Mouse (Mus musculus) forebrain, postnatal 0 days (tissue): ENCODE results near the gene Pdk2. TPM values are rescaled to one million over a fixed set of nuclear protein-coding genes. Genes with fewer than 3 reads are reported as not detected.

Source experiments
- ATAC-seq: fragments of 200-750 bp; cut with Nextera tagmentation; 2 replicates; pipeline ENCODE4 v1.8.0; 2017; ENCODE audit warnings: mild to moderate bottlenecking, moderate library complexity
- DNase-seq: peaks from one replicate; pipeline ENCODE4 v3.0.0-alpha.2; 2015
- H3K27ac ChIP-seq: fragments of 300-500 bp; sonication (generic); 2 replicates; pipeline ENCODE4 v1.5.1; 2014; ENCODE audit warnings: low read depth, mild to moderate bottlenecking, antibody characterized with exemption, low read length, moderate library complexity, mixed read lengths
- H3K27me3 ChIP-seq: fragments of 300-500 bp; sonication (generic); 2 replicates; pipeline ENCODE4 v1.6.1; 2014; ENCODE audit warnings: mild to moderate bottlenecking, low read length, mixed read lengths; ENCODE audit not compliant: insufficient read depth
- H3K36me3 ChIP-seq: fragments of 300-500 bp; sonication (generic); 2 replicates; pipeline ENCODE4 v1.6.1; 2014; ENCODE audit warnings: mild to moderate bottlenecking, moderate library complexity; ENCODE audit not compliant: insufficient read depth
- H3K4me1 ChIP-seq: fragments of 300-500 bp; sonication (generic); 2 replicates; pipeline ENCODE4 v1.6.1; 2014; ENCODE audit warnings: antibody characterized with exemption; ENCODE audit not compliant: insufficient read depth
- H3K4me2 ChIP-seq: fragments of 300-500 bp; sonication (generic); 2 replicates; pipeline ENCODE4 v1.6.1; 2014; ENCODE audit warnings: low read depth, mild to moderate bottlenecking, moderate library complexity
- H3K4me3 ChIP-seq: fragments of 300-500 bp; sonication (generic); 2 replicates; pipeline ENCODE4 v1.5.1; 2014; ENCODE audit warnings: low read depth, low read length, mixed read lengths
- H3K9ac ChIP-seq: fragments of 300-500 bp; sonication (generic); 2 replicates; pipeline ENCODE4 v1.6.1; 2014; ENCODE audit warnings: mild to moderate bottlenecking
- H3K9me3 ChIP-seq: fragments of 300-500 bp; sonication (generic); 2 replicates; pipeline ENCODE4 v1.6.1; 2016; ENCODE audit warnings: low read length
- CTCF ChIP-seq: sonication (generic); IDR thresholded peaks from 2 replicates; pipeline ENCODE4 v1.5.1; 2016; ENCODE audit warnings: antibody characterized with exemption, control low read depth, low read depth
- WGBS: fragments of 180-500 bp; shearing (Covaris S2); extraction: QIAGEN DNeasy Blood & Tissue Kit; methylation state at CpG from one replicate; pipeline ENCODE4 v1.1.7; 2014; 5-methylcytosine and 5-hydroxymethylcytosine counted together
- polyA plus RNA-seq: library from polyadenylated mRNA; unstranded; fragments of >200 nt; fragmentation: Nextera tagmentation; extraction: Ambion mirVana; gene quantifications from 2 replicates; pipeline ENCODE4 v1.2.1, GENCODE M21; 2015
- total RNA-seq: library from RNA; depleted of rRNA; stranded (reverse); fragments of >200 nt; gene quantifications from 2 replicates; pipeline ENCODE4 v1.2.3, GENCODE M21; 2014

Pdk2 gene
- total and polyA plus RNA-seq, 2 experiments from 2014 or later = 6.9 to 38.1 TPM

DNA sequence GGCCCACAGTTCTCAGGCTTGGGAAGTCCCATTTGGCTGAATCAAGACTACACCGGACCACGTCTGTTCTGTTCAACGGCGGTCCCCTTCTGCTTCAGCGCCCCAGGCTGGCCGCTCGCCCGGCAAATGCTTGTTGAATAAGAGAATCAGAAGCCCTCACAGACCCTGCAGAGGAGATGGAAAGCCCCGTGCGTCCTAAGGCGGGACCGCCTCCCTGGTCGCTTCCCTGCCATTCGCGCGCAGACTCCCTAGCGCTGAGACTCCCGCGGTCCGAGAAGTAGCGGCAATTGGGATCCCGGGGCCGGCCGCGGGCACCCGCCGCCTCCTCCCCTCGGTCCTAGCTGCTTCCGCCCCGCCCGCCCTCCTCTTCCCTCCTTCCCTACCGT is 31.5 kb downstream of the Pdk2 start, which contains the start of gene Samd14:
Gene Samd14 (plus strand): TSS at position 251 of the 386 bp plus-strand sequence.
- H3K4me2 ChIP-seq = peak within 1 kb of the TSS; percentile 71
- peak; percentile 88 for ATAC-seq
- no peaks in the 10 kb centered on the region for H3K27me3 ChIP-seq
- peak within 1 kb of the TSS; percentile 97 for H3K27ac ChIP-seq
- H3K36me3 ChIP-seq = peaks cover 20% of the 10 kb centered on the region
- peaks cover 38% of the 10 kb centered on the region for H3K4me1 ChIP-seq
- peak within 1 kb of the TSS; percentile 98 for H3K9ac ChIP-seq
- under 1% methylated on average over 25 of the region's 32 CpGs for WGBS
- peak within 1 kb of the TSS; percentile 90 for H3K4me3 ChIP-seq
- peak; percentile 89 for DNase-seq
- no peaks in the 10 kb centered on the region for H3K9me3 ChIP-seq
- no peak for TF ChIP-seq CTCF

- 26% methylated on average over 15 of the region's 15 CpGs for WGBS
- DNase-seq = peak; percentile 73
- no peak for TF ChIP-seq CTCF
Observed at GRCm38 (mm10) chr11:95008661-95009628, 32.2 kb downstream of the Pdk2 start.

GRCm38 (mm10) chr11:95007418-95007817 is 33.7 kb downstream of the Pdk2 start:
- peak overlapping the region; percentile 66; the same call in 1 of the 2 replicates for H3K4me2 ChIP-seq
- 0 out of 2 replicates have a peak overlapping the region, but pooled peaks have one; percentile 80 for H3K27ac ChIP-seq
- ATAC-seq (no peak), DNase-seq (no peak)
- no peak overlapping the region for H3K9ac ChIP-seq
- peaks cover 32% of the 10 kb centered on the region for H3K4me1 ChIP-seq
- no peak for TF ChIP-seq CTCF
- no peak overlapping the region for H3K4me3 ChIP-seq
- H3K9me3 ChIP-seq = no peaks in the 10 kb centered on the region
- peaks cover 34% of the 10 kb centered on the region for H3K36me3 ChIP-seq
- 83% methylated on average over 3 of the region's 3 CpGs for WGBS
- H3K27me3 ChIP-seq = no peaks in the 10 kb centered on the region

More at GRCm38 (mm10) chr11:95008661-95009628, 32.2 kb downstream of the Pdk2 start:
- Histone ChIP-seq H3K27me3 (no peaks in the 10 kb centered on the region), H3K4me2 (peak overlapping the region; percentile 71), H3K4me3 (peak overlapping the region; percentile 90), H3K4me1 (peaks cover 38% of the 10 kb centered on the region), H3K9me3 (no peaks in the 10 kb centered on the region), H3K9ac (peak overlapping the region; percentile 98), H3K36me3 (peaks cover 19% of the 10 kb centered on the region), H3K27ac (peak overlapping the region; percentile 97)
- ATAC-seq = peak; percentile 13

DNA sequence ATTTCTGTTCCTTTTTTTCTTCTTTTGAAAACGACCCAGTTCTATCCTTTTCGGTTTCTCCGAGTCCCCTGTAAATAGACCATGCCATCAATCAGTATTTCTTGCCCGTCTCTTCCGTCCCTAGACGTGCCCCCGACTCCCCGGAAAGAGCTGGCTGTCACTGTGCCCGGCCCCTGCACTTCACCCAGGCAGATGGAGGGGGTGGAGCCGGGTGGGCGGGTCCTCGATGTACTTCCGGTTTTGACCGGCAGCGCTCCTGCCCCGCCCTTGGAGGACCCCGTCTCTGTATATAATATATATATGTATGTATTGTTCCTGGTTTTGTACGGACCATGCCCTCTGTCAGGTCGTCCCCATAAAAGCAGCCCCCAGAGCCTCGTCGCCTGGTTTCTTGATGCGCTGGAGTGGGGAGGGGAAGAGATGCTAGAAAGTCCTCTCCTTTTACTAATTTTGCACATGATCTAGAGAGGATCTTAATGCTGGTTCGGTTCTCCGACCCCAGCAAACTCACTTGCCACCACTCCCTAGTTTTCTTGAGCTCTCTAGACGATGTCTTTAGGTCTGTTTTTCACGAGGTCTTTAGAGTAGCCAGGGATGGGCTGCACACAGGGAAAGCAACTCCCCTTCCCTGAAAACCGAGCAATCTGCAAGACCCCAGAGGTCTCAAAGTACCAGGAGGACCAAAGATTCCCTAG is 34.5 kb downstream of the Pdk2 start:
- peaks cover 42% of the 10 kb centered on the region for H3K36me3 ChIP-seq
- 2% methylated on average over 27 of the region's 27 CpGs for WGBS
- ATAC-seq (peak; percentile 38), DNase-seq (peak; percentile 80)
- H3K27ac ChIP-seq = peak overlapping the region; percentile 80
- peak overlapping the region; percentile 35 for H3K4me3 ChIP-seq
- peak; percentile 21; the same call in 1 of the 2 replicates for TF ChIP-seq CTCF
- H3K4me2 ChIP-seq = peak overlapping the region; percentile 66
- H3K4me1 ChIP-seq = peaks cover 24% of the 10 kb centered on the region
- H3K27me3 ChIP-seq = no peaks in the 10 kb centered on the region
- H3K9me3 ChIP-seq = no peaks in the 10 kb centered on the region
- peak overlapping the region; percentile 44 for H3K9ac ChIP-seq

DNA sequence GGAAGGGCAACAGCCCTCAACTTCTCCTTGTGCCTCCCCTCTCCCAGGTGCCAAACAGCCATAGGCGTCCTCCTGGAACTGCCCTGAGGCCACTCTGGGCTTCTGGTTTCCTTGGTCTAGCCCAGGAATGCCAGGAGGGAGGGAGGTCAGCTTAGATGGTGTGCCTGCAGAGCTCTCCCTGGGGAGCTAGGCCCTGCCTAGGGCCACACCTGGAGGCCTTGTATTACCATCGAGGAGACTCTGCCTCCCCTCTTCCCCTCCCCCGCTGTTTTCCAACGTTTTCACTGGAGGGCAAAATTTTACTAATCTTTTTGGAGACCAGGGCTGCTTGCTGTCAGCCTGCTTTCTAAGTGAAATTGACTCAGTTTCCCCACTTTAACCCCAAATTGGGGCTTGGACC is 35.1 kb downstream of the Pdk2 start:
- Histone ChIP-seq H3K9ac (peak overlapping the region; percentile 44; the same call in 1 of the 2 replicates), H3K4me1 (peaks cover 20% of the 10 kb centered on the region), H3K9me3 (no peaks in the 10 kb centered on the region), H3K36me3 (peaks cover 46% of the 10 kb centered on the region), H3K27me3 (no peaks in the 10 kb centered on the region), H3K4me3 (no peak overlapping the region; the same call in 1 of the 2 replicates), H3K4me2 (peak overlapping the region; percentile 66), H3K27ac (peak overlapping the region; percentile 80)
- 36% methylated on average over 4 of the region's 4 CpGs for WGBS
- ATAC-seq (no peak), DNase-seq (no peak)
- TF ChIP-seq CTCF = no peak

DNA sequence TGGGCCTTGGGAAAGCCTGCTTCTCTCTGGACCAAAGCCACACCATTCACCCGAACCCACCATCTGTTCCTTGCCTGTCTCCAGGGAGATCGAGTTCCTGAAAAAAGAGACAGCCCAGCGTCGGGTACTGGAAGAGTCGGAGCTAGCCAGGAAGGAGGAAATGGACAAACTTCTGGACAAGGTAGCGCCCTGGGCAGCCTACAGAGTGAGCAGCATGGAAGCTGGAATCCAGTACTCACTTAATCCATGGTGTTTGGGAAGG is 36.3 kb downstream of the Pdk2 start:
- H3K4me3 ChIP-seq = no peak overlapping the region
- TF ChIP-seq CTCF = no peak
- H3K9me3 ChIP-seq = no peaks in the 10 kb centered on the region
- H3K4me1 ChIP-seq = peaks cover 20% of the 10 kb centered on the region
- H3K9ac ChIP-seq = no peak overlapping the region
- WGBS = 46% methylated on average over 6 of the region's 6 CpGs
- ATAC-seq (no peak), DNase-seq (no peak)
- no peak overlapping the region for H3K27ac ChIP-seq
- no peaks in the 10 kb centered on the region for H3K27me3 ChIP-seq
- no peak overlapping the region for H3K4me2 ChIP-seq
- peaks cover 57% of the 10 kb centered on the region for H3K36me3 ChIP-seq
